Mouse (Mus musculus): ENCODE measurements around the gene Ankrd13a. TPM values are rescaled to one million over a fixed set of nuclear protein-coding genes. Genes with fewer than 3 reads are reported as not detected.

Gene Ankrd13a
- polyA plus RNA-seq, 1 experiment from 2014 or later, result 50.1 TPM

DNA sequence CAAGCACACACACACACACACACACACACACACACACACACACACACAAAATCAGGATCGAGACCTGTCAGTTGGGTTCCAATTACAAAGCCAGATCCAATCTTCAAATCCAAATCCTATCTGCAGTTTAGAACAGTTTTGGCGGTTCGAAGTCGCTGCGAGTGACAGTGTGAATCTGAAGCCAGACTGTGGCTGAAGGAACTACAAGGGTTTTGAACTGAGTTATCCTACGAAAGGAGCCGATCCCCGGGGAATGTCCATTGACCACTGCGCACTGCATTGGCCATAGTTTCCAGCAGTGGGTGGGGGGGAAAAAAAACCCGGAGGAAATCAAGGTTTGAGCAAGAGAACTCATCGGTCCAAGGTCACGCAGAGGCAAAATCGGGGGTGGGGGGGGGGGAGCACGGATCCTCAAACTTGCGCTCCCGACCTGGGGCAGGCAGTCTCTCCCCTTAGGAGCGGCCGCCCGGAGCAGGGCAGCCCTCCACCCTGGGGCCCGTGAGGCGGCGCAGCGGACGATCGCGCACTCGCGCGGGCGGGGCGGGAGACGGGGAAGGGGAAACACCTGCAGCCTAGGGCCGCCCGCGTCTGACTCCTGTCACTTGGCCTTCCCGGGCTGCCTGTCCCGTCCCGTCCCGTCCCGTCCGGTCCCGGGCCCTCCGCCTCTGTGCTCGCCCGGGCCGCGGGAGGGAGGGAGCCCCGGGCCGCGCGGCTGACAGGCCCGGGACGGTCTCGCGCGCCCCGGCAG, 1.8 kb upstream of the Ankrd13a start:
- H3K27ac ChIP-seq (replicated peaks), result peak overlapping the region; percentile 99
- peak; percentile 56 for DNase-seq (ENCODE audit: low spot score)
- WGBS, result 3% methylated on average over 30 of the region's 57 CpGs
- no peaks in the 10 kb centered on the region for H3K27me3 ChIP-seq (ENCODE audit: low read depth, poor library complexity, severe bottlenecking)
- H3K4me1 ChIP-seq, result peaks cover 41% of the 10 kb centered on the region
- H3K4me3 ChIP-seq, result peak overlapping the region; percentile 100
- H3K9me3 ChIP-seq (replicated peaks), result no peaks in the 10 kb centered on the region
- H3K36me3 ChIP-seq, result peaks cover 4% of the 10 kb centered on the region; the same call in 1 of the 2 replicates

- DNase-seq (ENCODE audit: low spot score), result peak; percentile 96
- H3K27ac ChIP-seq (replicated peaks), result peak overlapping the region; percentile 99
- H3K36me3 ChIP-seq, result peaks cover 4% of the 10 kb centered on the region; the same call in 1 of the 2 replicates
- WGBS, result under 1% methylated on average over 50 of the region's 52 CpGs
- peaks cover 45% of the 10 kb centered on the region for H3K4me1 ChIP-seq
- H3K27me3 ChIP-seq (ENCODE audit: low read depth, poor library complexity, severe bottlenecking), result no peaks in the 10 kb centered on the region
- no peaks in the 10 kb centered on the region for H3K9me3 ChIP-seq (replicated peaks)
- H3K4me3 ChIP-seq, result peak overlapping the region; percentile 100
Measured at GRCm38 (mm10) chr5:114773211-114773710, 1.2 kb upstream of the Ankrd13a start.

- no peaks in the 10 kb centered on the region for H3K9me3 ChIP-seq (replicated peaks)
- no peaks in the 10 kb centered on the region for H3K27me3 ChIP-seq (ENCODE audit: low read depth, poor library complexity, severe bottlenecking)
- H3K36me3 ChIP-seq, result peaks cover 2% of the 10 kb centered on the region; the same call in 1 of the 2 replicates
- peak; percentile 24 for DNase-seq (ENCODE audit: low spot score)
- peaks cover 47% of the 10 kb centered on the region for H3K4me1 ChIP-seq
- H3K27ac ChIP-seq (replicated peaks), result peak overlapping the region; percentile 99
- H3K4me3 ChIP-seq, result peak overlapping the region; percentile 100
- WGBS, result 3% methylated on average over 11 of the region's 11 CpGs
Measured at GRCm38 (mm10) chr5:114773780-114774179, 697 bp upstream of the Ankrd13a start.

- H3K36me3 ChIP-seq, result no peaks in the 10 kb centered on the region
- no peak for DNase-seq (ENCODE audit: low spot score)
- peak within 1 kb of the TSS; percentile 100 for H3K4me3 ChIP-seq
- peaks cover 57% of the 10 kb centered on the region for H3K4me1 ChIP-seq
- H3K9me3 ChIP-seq (replicated peaks), result no peaks in the 10 kb centered on the region
- no peaks in the 10 kb centered on the region for H3K27me3 ChIP-seq (ENCODE audit: low read depth, poor library complexity, severe bottlenecking)
- WGBS, result 1% methylated on average over 55 of the region's 63 CpGs
- H3K27ac ChIP-seq (replicated peaks), result peak within 1 kb of the TSS; percentile 99
Measured at GRCm38 (mm10) chr5:114775056-114775979, 841 bp downstream of the Ankrd13a start, which contains the start of gene Git2. Git2 (minus strand) TSS chr5:114775517.

DNA sequence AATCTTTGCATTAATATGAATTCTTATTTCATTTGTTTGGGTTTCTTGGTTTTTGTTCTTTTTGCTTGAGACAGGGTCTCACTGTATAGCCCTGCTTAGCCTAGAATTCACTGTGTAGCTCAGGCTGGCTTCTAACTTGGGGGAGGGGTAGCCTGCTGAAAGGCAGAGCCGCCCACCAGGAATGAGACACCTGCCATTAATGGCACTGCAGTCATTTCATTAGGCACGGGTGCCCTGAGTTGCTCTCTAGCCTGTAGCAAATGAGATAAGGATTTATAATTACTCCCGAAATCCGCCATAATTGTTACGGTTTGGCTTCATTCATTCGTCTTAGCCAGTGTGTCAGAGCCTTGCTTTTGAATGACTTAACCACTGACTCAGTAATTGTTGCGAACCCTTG, 1.7 kb downstream of the Ankrd13a start:
- no peaks in the 10 kb centered on the region for H3K27me3 ChIP-seq (ENCODE audit: low read depth, poor library complexity, severe bottlenecking)
- H3K4me1 ChIP-seq, result peaks cover 61% of the 10 kb centered on the region
- no peaks in the 10 kb centered on the region for H3K9me3 ChIP-seq (replicated peaks)
- 83% methylated on average over 7 of the region's 7 CpGs for WGBS
- H3K4me3 ChIP-seq, result peak overlapping the region; percentile 100
- no peaks in the 10 kb centered on the region for H3K36me3 ChIP-seq
- H3K27ac ChIP-seq (replicated peaks), result no peak overlapping the region
- DNase-seq (ENCODE audit: low spot score), result no peak

DNA sequence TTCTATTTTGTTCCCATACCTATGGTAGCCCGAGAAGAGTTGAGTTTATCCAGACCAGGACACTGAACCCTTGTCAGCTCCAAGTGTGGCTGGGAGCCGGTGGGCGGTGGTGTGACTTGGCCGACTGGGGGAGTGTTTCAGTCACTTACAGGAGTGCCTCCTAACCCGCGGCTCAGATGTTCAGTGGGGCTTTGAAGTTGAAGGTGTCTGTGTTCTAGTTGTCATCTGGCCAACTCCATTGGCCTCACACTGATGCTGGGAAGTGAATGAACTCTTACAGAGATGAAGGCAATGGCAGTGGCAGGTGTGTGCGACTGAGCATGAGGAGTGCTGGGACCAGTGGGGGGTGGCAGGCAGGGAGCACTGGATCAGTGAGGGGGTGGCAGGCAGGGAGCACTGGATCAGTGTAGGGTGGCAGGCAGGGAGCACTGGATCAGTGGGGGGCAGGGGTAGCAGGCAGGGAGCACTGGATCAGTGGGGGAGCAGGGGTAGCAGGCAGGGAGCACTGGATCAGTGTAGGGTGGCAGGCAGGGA, 5.5 kb downstream of the Ankrd13a start:
- Histone ChIP-seq H3K9me3 (replicated peaks) (no peaks in the 10 kb centered on the region), H3K27ac (replicated peaks) (0 out of 2 replicates have a peak overlapping the region, but pooled peaks have one; percentile 33), H3K27me3 (ENCODE audit: low read depth, poor library complexity, severe bottlenecking) (no peaks in the 10 kb centered on the region), H3K4me1 (peaks cover 46% of the 10 kb centered on the region), H3K4me3 (no peak overlapping the region), H3K36me3 (0 out of 2 replicates have a peak, but pooled peaks cover 3% of the 10 kb centered on the region)
- WGBS, result 82% methylated on average over 7 of the region's 7 CpGs
- no peak for DNase-seq (ENCODE audit: low spot score)

GRCm38 (mm10) chr5:114780912-114781311, 6.4 kb downstream of the Ankrd13a start:
- 85% methylated on average over 7 of the region's 7 CpGs for WGBS
- Histone ChIP-seq H3K4me1 (peaks cover 41% of the 10 kb centered on the region), H3K9me3 (replicated peaks) (no peaks in the 10 kb centered on the region), H3K4me3 (no peak overlapping the region), H3K27me3 (ENCODE audit: low read depth, poor library complexity, severe bottlenecking) (no peaks in the 10 kb centered on the region), H3K27ac (replicated peaks) (0 out of 2 replicates have a peak overlapping the region, but pooled peaks have one; percentile 23), H3K36me3 (peaks cover 6% of the 10 kb centered on the region)
- DNase-seq (ENCODE audit: low spot score), result no peak

- peaks cover 25% of the 10 kb centered on the region for H3K36me3 ChIP-seq
- WGBS, result 90% methylated on average over 9 of the region's 9 CpGs
- no peaks in the 10 kb centered on the region for H3K9me3 ChIP-seq (replicated peaks)
- H3K27me3 ChIP-seq (ENCODE audit: low read depth, poor library complexity, severe bottlenecking), result no peaks in the 10 kb centered on the region
- no peak overlapping the region for H3K27ac ChIP-seq (replicated peaks)
- peaks cover 33% of the 10 kb centered on the region for H3K4me1 ChIP-seq
- H3K4me3 ChIP-seq, result no peak overlapping the region
- no peak for DNase-seq (ENCODE audit: low spot score)
Measured at GRCm38 (mm10) chr5:114782991-114783390, 8.5 kb downstream of the Ankrd13a start.

GRCm38 (mm10) chr5:114783405-114784163, 9.1 kb downstream of the Ankrd13a start:
- Histone ChIP-seq H3K27me3 (ENCODE audit: low read depth, poor library complexity, severe bottlenecking) (no peaks in the 10 kb centered on the region), H3K9me3 (replicated peaks) (no peaks in the 10 kb centered on the region), H3K36me3 (peaks cover 31% of the 10 kb centered on the region), H3K4me3 (no peak overlapping the region), H3K4me1 (peaks cover 29% of the 10 kb centered on the region), H3K27ac (replicated peaks) (no peak overlapping the region)
- WGBS, result 94% methylated on average over 12 of the region's 12 CpGs
- no peak for DNase-seq (ENCODE audit: low spot score)

DNA sequence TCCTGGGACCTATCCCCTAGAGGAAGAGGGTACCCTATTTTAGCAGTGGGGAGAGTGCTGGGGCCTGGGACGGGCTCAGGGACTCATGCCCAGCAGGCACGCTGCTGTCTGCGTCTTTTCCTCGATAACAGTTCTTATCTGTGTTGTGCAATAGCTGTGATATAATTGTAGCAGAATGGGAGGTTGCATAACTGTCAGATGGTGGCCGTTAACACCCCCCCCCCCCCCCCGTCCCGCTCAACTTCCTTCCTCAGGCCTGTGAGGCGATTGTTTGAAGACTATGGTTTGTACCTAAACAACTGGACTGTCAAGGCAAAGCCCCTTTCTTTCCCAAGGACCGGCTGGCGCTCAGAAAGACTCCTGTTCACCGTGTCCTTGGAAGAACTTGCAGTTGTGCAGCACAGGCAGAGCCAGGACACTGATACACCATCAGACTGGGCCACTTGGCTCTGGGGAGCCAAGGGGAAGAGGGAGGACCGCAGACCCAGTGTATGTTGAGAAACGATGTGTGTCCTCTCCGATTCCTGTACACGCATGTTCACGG, 10.2 kb downstream of the Ankrd13a start:
- Histone ChIP-seq H3K36me3 (peaks cover 41% of the 10 kb centered on the region), H3K27ac (replicated peaks) (peak overlapping the region; percentile 30), H3K4me1 (peaks cover 25% of the 10 kb centered on the region), H3K4me3 (no peak overlapping the region), H3K27me3 (ENCODE audit: low read depth, poor library complexity, severe bottlenecking) (no peaks in the 10 kb centered on the region), H3K9me3 (replicated peaks) (no peaks in the 10 kb centered on the region)
- no peak for DNase-seq (ENCODE audit: low spot score)
- WGBS, result 85% methylated on average over 16 of the region's 16 CpGs

DNA sequence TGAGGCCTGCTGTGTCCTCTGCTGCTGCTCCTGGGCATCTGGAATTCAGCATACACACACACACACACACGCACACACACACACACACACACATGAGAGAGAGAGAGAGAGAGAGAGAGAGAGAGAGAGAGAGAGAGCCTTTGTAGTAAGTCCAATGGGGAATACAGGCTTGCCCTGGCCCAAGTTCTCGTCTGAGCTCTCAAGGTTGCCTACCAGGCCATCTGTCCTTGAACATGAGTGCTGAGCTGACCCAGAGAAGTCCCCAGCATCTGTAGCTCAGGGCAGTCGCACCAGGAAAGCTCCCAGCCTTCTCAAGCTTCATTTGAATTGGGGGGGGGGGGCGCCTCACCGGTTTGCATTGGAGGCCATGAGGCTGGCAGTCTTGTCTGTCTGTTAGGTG, 10.7 kb downstream of the Ankrd13a start:
- Histone ChIP-seq H3K27ac (replicated peaks) (peak overlapping the region; percentile 30; the same call in 1 of the 2 replicates), H3K36me3 (peaks cover 42% of the 10 kb centered on the region)

More for the DNA sequence above, 10.7 kb downstream of the Ankrd13a start:
- peaks cover 20% of the 10 kb centered on the region for H3K4me1 ChIP-seq
- no peak for DNase-seq (ENCODE audit: low spot score)
- no peak overlapping the region for H3K4me3 ChIP-seq
- 79% methylated on average over 5 of the region's 5 CpGs for WGBS
- H3K9me3 ChIP-seq (replicated peaks), result no peaks in the 10 kb centered on the region
- no peaks in the 10 kb centered on the region for H3K27me3 ChIP-seq (ENCODE audit: low read depth, poor library complexity, severe bottlenecking)
